Mouse (Mus musculus) neutrophil, adult 83 days (primary cell): ENCODE data around the gene Gm37596. TPM values are rescaled to one million over a fixed set of nuclear protein-coding genes. Genes with fewer than 3 reads are reported as not detected.

Source experiments
- total RNA-seq, 2 experiments: library from RNA; stranded (reverse); gene quantifications; one replicate each; pipeline ENCODE4 v1.2.4; 2023

Gene Gm37596
- total RNA-seq: not detected

DNA sequence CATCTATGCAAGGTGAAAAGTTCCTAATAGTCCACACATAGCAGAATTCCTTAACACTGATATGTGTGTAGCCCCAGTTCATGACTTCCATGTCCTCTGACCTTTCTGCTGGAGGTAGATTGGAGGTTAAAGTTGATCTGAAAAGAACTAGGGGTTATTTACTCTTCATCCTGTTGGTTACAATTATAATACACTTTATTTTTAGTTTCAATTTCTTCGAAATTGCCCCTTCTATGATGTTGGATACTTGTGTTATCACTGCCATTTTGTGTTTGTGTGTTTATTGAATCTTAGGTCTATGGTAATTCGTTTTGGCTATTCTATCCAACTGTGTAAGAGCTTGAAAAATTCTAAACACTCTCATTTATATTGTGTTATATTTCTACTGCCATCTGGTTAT, at the start of gene Gm37596:
TSS of gene Gm37596 (minus strand) at position 101 of the 400 bp plus-strand sequence.

DNA sequence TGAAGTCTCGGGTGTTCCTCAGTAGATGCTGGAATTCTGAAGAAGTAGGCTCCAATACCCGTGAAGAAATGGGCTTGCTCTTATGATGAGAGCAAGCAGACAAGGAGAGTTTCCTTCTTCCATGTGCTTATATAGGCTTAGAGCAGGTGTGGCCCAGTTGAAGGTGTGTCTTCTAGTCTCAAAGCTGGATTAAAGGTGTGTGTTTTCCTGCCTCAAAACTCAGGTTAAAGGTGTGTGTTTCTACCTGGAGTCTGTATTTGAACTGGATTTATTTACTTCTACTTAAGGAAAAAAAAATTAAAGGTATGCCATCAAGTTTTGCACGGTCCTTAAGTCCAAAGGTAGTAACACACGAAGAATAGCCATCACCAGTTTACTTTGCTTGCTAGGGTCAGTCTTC, 16.7 kb downstream of the Gm37596 start, which contains the start of gene Tdpoz1:
TSS of gene Tdpoz1 (minus strand) at position 101 of the 400 bp plus-strand sequence.

DNA sequence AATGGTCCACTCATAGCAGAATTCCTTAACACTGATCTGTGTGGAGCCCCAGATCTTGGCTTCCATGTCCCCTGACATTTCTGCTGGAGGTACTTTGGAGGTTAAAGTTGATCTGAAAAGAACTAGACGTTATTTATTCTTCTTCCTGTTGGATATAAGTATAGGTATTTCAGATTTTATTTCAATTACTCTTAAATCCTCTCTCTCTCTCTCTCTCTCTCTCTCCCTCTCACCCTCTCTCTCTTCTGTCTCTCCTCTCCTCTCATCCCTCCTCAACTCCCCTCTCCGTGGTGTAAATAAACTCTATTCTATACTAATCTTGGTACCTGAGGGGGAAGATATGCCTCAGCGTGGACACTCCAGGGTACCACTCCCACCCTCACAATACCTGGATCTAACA, 40.3 kb downstream of the Gm37596 start, which contains the start of gene Tdpoz2:
TSS of gene Tdpoz2 (minus strand) at position 101 of the 400 bp plus-strand sequence.

Other genes with a start within 250 kb of the Gm37596 start
- gene Tchhl1, start 224.3 kb downstream of the Gm37596 start, total RNA-seq: not detected
- gene S100a11, start 172.6 kb downstream of the Gm37596 start, total RNA-seq: 1,000 to 10,000 TPM; 3,081 to 3,426 TPM
- 100 to 1,000 TPM; 246 to 259 TPM for gene S100a10, start 138.0 kb downstream of the Gm37596 start, total RNA-seq
- not detected for gene Tdpoz2, start 40.4 kb downstream of the Gm37596 start, total RNA-seq
- not detected for gene Tdpoz1, start 16.8 kb downstream of the Gm37596 start, total RNA-seq
- gene Gm5773, start 79.9 kb upstream of the Gm37596 start, total RNA-seq: not detected
- not detected for gene Tdpoz4, start 103.3 kb upstream of the Gm37596 start, total RNA-seq
- gene Tdpoz3, start 132.9 kb upstream of the Gm37596 start, total RNA-seq: not detected